Mouse (Mus musculus) cortical plate, adult 2 months (tissue): ENCODE results near the gene Itk. TPM values are rescaled to one million over a fixed set of nuclear protein-coding genes. Genes with fewer than 3 reads are reported as not detected.

Experiments used
- H3K27ac ChIP-seq: fragments of 200-500 bp; 2 replicates; pipeline ENCODE4 v1.5.1; 2012; ENCODE audit warnings: low read length, control low read depth, inconsistent platforms; ENCODE audit not compliant: insufficient read depth
- H3K4me1 ChIP-seq: fragments of 200-500 bp; 2 replicates; pipeline ENCODE4 v1.6.1; 2011; ENCODE audit warnings: low read length; ENCODE audit not compliant: control insufficient read depth, insufficient read depth
- H3K4me3 ChIP-seq: fragments of 200-500 bp; 2 replicates; pipeline ENCODE4 v1.5.1; 2011; ENCODE audit warnings: mild to moderate bottlenecking, low read length, control low read depth; ENCODE audit not compliant: insufficient read depth
- CTCF ChIP-seq: fragments of 200-500 bp; IDR thresholded peaks from 2 replicates; pipeline ENCODE4 v1.5.1; 2011; ENCODE audit warnings: mild to moderate bottlenecking, control low read depth, low read length; ENCODE audit not compliant: insufficient read depth; ENCODE audit errors: extremely low read depth
- POLR2A ChIP-seq: fragments of 200-500 bp; IDR thresholded peaks from 2 replicates; pipeline ENCODE4 v1.6.1; 2011; ENCODE audit warnings: mild to moderate bottlenecking, low read length, control low read depth; ENCODE audit not compliant: insufficient read depth; ENCODE audit errors: extremely low read depth
- polyA plus RNA-seq: library from polyadenylated mRNA; depleted of rRNA; stranded (reverse); fragments of >200 nt; gene quantifications from 2 replicates; pipeline ENCODE4 v1.2.3, GENCODE M21; 2012

The Itk gene
- polyA plus RNA-seq, 1 experiment, result 0.23 TPM

GRCm38 (mm10) chr11:46377819-46378782, 11.2 kb downstream of the Itk start:
- H3K4me3 ChIP-seq, result no peak overlapping the region
- H3K4me1 ChIP-seq, result no peaks in the 10 kb centered on the region
- no peak overlapping the region for H3K27ac ChIP-seq
- TF ChIP-seq POLR2A, result no peak
- TF ChIP-seq CTCF, result no peak

- H3K27ac ChIP-seq, result no peak overlapping the region
- no peak for TF ChIP-seq POLR2A
- no peak for TF ChIP-seq CTCF
- H3K4me1 ChIP-seq, result no peaks in the 10 kb centered on the region
- no peak overlapping the region for H3K4me3 ChIP-seq
Measured at GRCm38 (mm10) chr11:46377316-46377715, 12.0 kb downstream of the Itk start.

- TF ChIP-seq POLR2A (no peak), CTCF (no peak)
- Histone ChIP-seq H3K4me1 (no peaks in the 10 kb centered on the region), H3K4me3 (no peak overlapping the region), H3K27ac (no peak overlapping the region)
Measured at GRCm38 (mm10) chr11:46375015-46375414, 14.3 kb downstream of the Itk start.

DNA sequence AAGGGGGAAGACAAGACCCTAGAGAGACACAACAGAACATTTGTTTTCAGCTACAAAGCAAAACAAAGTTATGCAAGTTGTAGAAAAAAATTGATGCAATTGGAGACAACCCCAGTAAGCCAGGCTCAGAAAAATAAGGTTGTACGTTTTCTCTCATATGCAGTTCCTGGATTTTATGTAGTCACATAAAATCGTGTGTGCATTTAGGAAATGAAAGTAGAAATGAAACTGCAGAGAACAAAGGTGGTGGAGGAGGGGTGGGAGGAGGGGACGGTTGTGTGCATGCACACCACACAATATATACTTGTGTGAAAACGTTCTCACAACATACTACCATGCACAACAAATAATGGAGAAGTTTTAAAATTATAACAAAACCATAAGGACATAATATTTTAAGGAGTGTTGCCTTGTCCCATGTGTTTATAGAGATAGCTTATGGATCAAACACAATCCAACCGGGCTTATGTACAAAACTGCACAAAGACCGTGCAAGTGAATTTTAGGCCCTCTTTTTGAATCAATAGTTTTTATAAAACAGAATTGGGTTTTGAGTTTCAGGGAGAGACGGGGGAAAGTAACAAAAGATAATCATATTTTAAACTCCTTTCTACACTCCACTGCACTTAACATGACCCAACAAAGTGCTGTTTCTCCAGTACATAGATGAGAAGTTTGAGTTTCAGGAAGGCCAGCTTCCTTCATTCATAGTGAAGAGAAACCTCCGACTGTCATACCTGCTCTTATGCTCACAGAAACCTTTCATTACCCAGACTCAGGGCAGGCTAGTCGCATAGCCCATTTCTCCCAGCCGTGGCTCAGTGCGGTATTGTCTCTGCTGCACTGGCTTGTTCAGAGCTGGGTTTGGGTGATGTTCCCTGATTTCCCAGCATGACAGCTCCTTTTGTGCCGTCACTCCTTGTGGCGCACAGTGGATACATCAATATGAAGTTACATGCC, 16.0 kb downstream of the Itk start:
- TF ChIP-seq POLR2A, result no peak
- no peak for TF ChIP-seq CTCF
- Histone ChIP-seq H3K4me1 (no peaks in the 10 kb centered on the region), H3K4me3 (no peak overlapping the region), H3K27ac (no peak overlapping the region)

GRCm38 (mm10) chr11:46372331-46372953, 16.9 kb downstream of the Itk start:
- no peak overlapping the region for H3K4me3 ChIP-seq
- no peaks in the 10 kb centered on the region for H3K4me1 ChIP-seq
- TF ChIP-seq CTCF (no peak), POLR2A (no peak)
- H3K27ac ChIP-seq, result no peak overlapping the region

DNA sequence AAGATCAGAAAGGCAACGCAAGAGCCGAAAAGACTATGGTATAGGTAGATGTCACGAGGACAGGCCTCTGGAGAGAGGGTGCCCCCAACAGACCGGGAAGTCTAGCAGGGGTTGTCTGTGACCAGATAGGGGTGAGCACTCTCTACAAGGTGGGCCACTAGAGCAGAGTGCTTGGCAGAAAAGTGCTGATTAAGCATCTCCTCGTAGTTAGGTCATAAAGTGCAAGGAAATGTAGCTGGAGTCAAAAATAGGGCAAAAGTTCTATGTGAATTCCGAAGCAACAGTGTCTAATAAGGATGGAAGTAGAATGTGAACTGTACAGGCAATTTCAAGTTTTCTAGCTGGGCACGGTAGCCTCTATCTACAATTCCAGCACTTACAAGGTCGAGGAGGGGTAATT, 18.1 kb downstream of the Itk start:
- TF ChIP-seq CTCF (no peak), POLR2A (no peak)
- H3K4me1 ChIP-seq, result no peaks in the 10 kb centered on the region
- H3K27ac ChIP-seq, result no peak overlapping the region
- no peak overlapping the region for H3K4me3 ChIP-seq

GRCm38 (mm10) chr11:46370457-46370856, 18.9 kb downstream of the Itk start:
- Histone ChIP-seq H3K4me3 (no peak overlapping the region), H3K4me1 (no peaks in the 10 kb centered on the region), H3K27ac (no peak overlapping the region)
- TF ChIP-seq POLR2A, result no peak
- no peak for TF ChIP-seq CTCF

- no peak overlapping the region for H3K4me3 ChIP-seq
- TF ChIP-seq CTCF (no peak), POLR2A (no peak)
- no peak overlapping the region for H3K27ac ChIP-seq
- H3K4me1 ChIP-seq, result no peaks in the 10 kb centered on the region
Measured at GRCm38 (mm10) chr11:46366357-46366756, 23.0 kb downstream of the Itk start.

DNA sequence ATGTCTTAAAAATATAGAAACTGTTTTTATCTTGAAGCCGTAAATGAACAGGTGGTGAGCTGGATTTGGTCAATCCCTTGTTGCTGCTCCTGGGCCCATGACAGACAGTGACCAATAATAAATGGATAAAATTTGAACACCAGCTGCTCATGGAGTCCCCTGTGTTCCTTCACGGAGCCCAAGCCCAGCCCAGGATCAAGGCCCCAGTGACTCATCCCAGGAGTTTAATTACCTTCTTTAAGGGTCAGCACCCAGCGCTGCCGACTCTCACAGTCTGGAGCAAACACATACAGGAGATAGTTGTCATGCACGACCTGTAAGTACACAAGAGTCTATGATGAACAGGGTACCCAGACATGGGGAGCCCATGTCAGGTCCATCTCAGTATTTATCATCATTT, 23.6 kb downstream of the Itk start:
- Histone ChIP-seq H3K4me3 (no peak overlapping the region), H3K27ac (no peak overlapping the region), H3K4me1 (no peaks in the 10 kb centered on the region)
- no peak for TF ChIP-seq CTCF
